Mouse (Mus musculus) retina, postnatal 1 day (tissue): ENCODE data around the gene Gmds.

Experiments
- DNase-seq: peaks from one replicate; pipeline ENCODE4 v3.0.0-alpha.2; 2012

The Gmds gene

DNA sequence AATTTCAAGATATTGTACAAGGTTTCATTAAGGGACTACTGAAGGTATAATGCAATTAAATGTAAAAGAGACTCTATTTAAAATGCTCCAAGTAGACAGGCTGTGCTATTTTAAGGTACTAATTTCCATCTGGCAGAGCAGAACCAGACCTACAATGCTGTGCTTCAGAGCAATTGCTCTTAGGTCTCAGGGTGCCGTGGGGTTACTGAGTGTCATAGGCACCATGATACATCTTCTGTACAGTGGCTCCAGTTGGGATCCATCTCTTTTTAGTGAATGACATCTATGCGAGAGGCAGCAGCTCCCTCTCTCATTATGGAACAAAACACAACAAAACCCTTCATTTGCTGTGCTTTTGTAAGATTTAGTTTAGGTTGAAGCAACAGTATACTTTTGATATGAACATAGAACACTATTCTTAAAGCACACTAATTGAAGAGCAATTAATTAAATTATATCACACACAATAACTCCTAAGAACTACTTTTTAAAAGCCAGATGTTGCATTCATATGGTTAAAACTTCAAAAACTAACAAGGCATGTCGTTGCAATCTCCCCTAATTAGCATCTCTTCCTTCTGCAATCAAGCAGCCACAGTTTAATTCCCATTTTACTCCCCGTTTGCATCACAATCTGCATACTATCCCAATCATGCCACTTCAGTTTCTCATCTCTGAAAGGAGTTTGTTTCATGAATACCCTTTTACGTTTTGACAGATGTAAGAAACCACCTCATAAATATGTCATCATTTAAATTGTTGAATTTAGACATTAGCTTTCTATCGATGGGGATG, 317.9 kb downstream of the Gmds start:
- peak; percentile 24 for DNase-seq

DNA sequence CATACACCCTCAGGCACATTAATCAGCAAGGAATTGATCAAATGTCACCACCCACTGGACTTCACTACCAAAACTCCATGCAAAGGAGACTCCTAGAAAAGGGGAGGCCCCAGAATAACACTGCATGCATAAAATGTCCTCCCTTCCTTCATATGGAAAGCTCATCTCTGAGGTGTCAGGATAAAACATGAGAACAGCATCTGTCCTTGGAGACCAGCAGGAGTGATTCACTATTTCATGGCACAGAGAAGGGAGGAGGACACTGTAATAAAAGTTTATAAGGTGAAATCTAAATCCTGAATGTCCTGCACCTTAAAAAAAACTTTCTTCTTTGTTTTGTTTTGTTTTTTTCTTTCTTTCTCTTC, 319.3 kb downstream of the Gmds start:
- no peak for DNase-seq

DNA sequence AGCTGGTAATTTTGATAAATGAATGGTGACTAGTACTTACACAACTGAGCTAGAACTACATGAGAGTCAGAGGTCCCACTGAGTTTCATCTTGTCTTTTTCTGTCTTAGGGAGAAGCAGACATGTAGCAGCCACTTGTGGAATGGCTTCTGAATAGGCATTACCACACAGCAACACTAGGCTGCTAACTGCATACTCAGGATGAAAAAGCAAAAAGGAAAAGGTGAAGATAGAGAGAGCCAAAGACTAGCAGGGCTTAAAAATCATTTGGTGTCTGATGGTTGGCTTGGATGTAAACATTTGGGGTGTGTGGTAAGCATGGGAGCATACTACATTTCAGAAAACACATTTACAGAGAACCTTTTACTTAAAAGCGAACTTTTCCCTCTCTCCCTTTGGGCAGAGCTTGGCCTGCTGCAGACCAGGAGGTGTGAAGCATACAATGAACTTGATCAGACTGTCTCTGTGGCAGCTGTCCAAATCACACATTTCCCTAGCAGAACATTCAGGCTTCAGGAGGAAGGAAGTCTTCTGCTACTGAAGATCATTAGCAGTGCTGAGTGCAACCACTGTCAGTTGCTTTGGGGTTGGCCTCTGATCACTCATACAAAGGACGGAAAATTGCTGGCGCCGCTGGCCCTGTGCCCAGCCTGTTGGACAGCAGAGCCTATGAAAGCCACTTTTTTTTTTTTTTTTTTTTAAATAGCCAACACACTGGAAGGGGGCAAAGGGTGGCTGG, 319.9 kb downstream of the Gmds start:
- DNase-seq = peak; percentile 93

- peak; percentile 23 for DNase-seq
Measured at GRCm38 (mm10) chr13:32008802-32009201, 329.7 kb downstream of the Gmds start.

- DNase-seq = no peak
Measured at GRCm38 (mm10) chr13:32008116-32008641, 330.4 kb downstream of the Gmds start.

DNA sequence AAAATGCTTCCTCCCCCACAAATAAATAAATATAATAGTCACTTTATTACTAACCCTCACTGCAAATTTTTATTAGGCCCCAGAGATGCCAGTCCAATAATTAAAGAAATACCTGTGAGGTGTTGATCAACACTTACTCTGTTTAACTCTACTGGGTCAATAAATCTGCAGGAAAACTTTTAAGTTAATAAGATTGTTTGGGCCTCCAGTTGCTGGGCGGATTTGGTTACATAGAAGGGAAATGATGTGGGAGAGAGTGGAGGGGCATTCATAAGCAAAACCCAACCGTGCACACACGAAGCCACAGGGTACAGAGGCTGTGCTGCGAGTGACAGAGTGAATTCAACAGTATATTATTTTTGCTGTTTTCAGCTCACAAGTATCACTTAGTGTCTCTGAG, 345.1 kb downstream of the Gmds start:
- no peak for DNase-seq

- peak; percentile 45 for DNase-seq
Measured at GRCm38 (mm10) chr13:31992409-31993201, 345.9 kb downstream of the Gmds start.

GRCm38 (mm10) chr13:31981198-31981597, 357.3 kb downstream of the Gmds start:
- DNase-seq = no peak

DNA sequence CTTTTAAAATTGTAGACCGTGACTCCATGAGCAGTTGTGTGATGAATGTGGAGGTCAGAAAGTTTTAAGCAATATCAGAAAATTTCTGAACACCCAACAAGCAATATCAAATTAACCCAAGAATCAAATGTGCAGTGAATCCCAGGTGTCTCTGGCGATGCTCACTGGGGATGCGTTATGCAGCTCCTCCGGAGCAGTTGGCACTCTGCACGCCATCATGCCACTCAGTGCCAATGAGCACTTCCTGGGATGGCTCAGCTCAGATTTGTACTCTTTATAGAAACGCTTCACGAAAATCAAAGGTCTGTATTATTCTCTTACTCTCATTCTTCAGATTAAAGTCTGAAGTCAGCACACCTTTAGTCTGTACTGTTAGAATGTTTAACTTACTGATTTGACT, 360.4 kb downstream of the Gmds start:
- no peak for DNase-seq

DNA sequence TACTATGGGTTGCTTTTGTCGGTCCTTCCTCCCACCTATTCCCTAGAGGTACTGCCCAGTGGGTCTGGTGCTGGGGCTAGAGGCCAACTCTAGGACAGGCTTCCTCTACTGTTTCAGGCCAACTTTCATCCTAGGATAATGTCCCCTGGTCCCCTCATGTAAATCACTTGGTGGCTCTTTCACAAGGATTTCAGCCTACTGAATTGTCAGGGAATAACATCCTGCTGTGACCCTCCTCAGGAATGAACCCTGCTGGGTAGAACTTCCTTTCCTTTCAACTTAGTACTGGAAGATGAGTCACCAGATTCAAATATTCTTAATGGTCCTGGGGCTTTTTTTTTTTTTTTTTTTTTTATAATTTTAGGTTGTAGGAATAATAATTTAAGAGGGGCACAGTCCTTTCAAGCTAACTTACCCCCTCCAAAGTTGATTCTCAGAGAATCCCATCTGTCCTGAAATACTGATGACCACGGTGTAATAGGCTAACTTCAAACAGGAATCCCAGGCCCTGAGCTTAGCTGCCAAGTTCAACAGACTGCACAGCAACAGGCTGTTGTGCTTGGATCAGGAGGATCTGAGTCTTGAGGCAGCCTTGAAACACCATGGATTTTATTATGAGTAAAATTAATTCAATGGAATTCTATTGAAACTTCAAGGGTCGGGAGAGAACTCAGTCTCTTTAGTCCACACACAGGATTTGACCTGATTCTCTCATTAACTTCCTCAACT, 363.6 kb downstream of the Gmds start:
- no peak for DNase-seq

GRCm38 (mm10) chr13:31971040-31971501, 367.5 kb downstream of the Gmds start:
- no peak for DNase-seq

DNA sequence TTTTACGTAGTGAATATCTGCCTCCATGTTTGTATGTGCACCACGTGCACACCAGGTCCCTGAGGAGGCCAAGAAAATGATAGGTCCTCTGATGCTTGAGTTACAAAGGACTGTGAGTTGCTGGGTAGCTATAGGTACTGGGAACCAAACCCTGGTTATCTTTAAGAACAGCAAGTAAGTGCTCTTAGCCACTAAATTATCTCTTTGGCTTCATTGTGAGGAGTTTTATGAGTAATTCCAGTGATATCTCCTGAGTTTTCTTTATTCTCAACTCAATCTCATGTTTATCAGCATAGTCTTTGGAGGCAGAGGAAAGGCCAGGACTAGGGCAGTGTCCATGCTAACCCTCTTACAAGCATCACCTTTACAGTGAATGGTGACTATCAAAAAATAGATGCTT, 370.3 kb downstream of the Gmds start:
- DNase-seq = no peak

DNA sequence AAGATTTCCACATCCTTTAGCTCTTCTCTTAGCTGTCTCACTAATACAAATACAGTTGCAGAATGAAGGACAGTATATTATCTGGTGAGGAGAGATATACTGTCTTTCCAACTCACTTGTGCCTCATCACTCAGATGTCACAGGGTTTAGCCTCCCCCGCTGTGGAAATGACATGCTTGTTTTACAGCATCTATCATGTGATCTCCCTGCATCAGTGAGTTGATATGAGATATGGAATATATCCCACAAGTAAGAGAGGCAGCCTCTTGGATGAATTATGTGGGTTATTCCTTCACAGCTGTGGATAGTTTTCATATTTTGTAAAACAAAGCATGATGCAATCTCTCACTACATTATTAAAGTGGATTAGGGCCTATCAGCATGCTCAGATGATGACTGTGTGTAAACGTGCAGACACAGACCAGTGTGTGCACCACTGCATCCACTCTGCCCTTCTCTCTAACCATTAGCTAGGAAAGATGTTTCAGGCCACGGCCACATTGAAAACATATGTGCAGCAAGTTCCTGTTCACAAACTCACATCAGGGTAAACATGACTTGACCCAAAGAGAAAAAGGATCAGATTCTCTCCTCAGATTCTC, 371.5 kb downstream of the Gmds start:
- DNase-seq = no peak

DNA sequence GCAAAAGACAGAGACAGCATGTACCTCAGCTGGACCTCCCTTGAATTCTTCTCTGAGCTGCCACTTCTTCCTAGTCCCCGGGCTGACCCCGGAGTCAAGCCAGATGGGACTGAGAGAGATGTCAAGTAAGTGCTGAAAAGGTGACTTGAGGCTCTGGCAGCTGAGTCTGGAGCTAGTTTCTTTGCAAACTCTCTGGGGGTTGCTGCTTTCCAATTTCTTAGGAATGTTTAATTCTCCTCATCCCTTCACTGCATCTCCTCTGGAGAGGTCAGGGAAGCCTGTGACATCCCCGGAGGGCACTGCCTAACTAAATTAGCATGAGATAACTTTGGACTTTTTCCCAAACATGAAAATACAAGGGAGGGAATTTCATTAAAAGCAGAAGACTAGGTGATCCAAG, 378.0 kb downstream of the Gmds start:
- DNase-seq = no peak

DNA sequence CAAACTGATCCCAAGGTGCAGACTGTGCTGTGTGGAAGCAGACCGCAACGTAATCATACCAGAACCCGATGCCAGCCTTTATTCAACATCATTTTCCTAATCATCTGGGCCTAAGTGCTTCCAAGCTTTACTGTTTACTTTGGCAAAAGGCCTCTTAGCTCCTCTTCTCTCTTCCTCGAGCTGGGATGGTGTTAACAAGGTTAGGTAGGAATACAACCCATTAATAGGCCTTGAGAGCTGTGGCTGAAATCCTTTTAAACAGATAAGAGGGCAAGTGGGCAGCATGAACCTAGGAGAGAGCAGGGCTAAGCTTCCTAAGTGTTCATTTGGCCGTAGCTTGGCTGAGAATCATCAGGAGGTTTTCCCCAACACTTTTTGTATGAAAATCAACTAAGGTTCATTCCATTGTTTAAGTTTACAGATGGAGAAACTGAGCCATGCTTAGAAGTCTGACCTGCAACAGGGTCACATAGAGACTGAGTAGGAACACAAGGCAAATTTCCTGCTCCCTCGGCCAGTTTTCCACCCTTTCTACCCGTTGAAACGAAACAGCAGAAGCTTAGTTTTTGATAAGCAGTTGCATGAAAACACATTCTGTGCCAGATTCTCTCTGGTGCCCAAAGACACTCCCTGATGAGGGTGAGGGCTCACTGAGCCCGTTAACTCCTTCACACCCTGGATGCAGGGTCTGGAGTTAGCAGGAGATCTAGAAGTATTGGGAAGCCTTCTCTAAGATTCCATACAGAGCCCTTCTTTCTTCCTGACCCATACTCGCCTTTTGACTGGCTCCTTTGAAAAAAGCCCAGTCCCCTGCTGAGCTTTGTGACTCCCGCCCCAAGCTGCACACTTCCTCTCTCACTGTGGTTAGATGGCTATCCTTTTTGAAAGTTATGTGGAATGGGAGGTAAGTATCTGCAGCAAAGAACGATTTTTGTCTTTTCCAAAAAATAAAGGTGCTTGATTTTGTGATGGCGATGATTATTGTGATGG, 379.9 kb downstream of the Gmds start:
- DNase-seq = no peak

DNA sequence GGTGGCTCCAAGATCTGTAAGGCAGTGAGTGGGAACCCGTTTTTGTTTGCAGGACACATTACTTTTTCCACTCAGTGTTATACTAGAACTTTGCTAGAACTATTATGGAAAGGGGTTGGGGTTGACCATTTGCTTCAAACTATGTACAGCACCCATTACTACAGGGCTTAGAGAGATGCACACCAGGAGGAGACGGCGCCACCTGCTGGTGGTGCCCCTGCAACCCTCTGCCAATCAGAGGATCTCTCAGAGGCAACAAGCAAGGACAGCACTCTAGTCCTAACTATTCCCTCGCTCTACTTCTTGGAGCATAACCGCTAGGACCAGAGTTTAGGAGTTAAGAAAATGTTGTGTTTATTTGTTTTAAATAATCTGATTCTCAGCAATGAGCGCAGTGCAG, 382.0 kb downstream of the Gmds start:
- DNase-seq = no peak

DNA sequence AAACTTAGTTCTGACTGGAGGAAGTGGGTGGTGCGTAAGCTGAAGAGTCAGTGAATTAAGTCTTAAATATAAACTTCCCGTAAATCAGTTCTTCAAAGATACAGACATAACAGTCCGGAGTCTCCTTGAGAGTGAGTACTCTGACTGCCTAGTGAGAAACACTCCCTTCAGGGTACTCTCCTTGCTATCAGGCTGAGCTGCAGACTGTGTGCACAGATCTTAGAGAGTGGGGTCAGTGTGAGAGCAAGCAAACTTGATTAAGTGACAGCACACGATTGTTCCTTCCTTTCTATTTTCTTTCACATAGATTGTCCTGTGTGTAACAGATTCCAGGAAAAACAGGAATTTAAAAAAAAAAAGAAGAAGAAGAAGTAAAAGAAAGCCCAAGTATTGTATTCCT, 382.4 kb downstream of the Gmds start:
- no peak for DNase-seq

DNA sequence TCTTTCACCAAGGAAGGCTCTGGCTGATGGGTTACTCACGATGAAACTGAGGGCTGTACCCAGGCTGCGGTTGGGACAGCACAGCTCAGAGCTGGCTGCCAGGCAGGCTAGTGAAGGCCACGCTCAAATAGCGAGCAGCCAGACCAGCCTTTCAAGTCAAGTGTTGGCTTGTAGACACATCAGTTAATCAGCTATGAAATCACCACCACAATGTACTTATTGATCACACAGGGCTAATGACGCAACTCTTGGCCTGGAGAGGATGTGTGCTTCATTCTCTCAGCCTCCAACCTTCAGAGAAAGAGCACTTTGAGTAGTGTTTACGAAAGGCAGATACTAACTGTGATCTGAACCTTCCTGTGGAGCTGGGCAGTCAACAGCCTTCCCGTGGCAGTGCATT, 383.4 kb downstream of the Gmds start:
- no peak for DNase-seq

- DNase-seq = no peak
Measured at GRCm38 (mm10) chr13:31944676-31945210, 393.8 kb downstream of the Gmds start.

- DNase-seq = peak; percentile 78
Measured at GRCm38 (mm10) chr13:31943482-31944275, 394.9 kb downstream of the Gmds start.
